23 mouse cellular contexts compared by ENCODE assay signal in the genomic region with DNA sequence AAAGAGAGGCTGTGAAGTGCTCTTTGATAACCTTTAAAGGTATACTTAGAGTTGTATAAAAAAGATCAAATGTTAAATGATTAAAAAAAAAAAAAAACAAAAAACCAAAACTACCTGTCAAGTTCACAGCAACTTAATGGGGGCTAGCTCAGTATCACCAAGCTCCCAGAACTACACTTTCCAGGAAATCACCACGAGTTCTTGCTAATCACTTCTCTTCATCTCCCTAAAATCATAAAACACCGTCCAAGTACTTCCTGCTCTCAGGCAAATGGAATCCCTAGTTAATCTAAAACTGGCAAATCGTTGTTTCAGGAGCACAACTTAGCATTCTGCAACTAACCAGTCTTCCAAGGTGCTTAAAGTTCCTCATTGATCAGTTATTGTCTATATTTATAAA. TPM values are rescaled to one million over a fixed set of nuclear protein-coding genes. Genes with fewer than 3 reads are reported as not detected.
A peak's percentile ranks its signal among the peaks of the same experiment; 100 is the strongest.
DNase-seq lines count a peak whose midpoint lies in the region; ATAC-seq and TF ChIP-seq lines count a peak whose summit lies in the region.
"Had no signal": no experiment of that assay in that cellular context is flagged by ENCODE, and none has a peak within 500 bp of the region (broad histone marks: within the 10 kb centered on the region; RNA-seq: fewer than 3 reads in every experiment).

No protein-coding gene starts in this region.

- DNase-seq in kidney, adult 2 months = peak; percentile 12
- no peak for DNase-seq in kidney, postnatal 25 days
- peak; percentile 39 for DNase-seq in lung, postnatal 0 days (ENCODE audit: low spot score)
- no peak for DNase-seq in lung, postnatal 36 days
- no peak for DNase-seq in urinary bladder, adult 2 months (ENCODE audit: low spot score)
- DNase-seq in embryo, embryonic 9.5 days (ENCODE audit: extremely low spot score) = no peak
- DNase-seq: adrenal gland, adult 8-10 months; adrenal gland, postnatal 36 days; B cell, adult 2 months; cerebellum, adult 18-20 months; cerebellum, adult 9-11 months; cerebellum, postnatal 36 days; gastrocnemius, adult 2 months; gastrocnemius, postnatal 25 days; heart, postnatal 4 days had no signal

- TF ChIP-seq POLR2A in kidney, adult 2 months (IDR thresholded peaks at IDR 0.05; ENCODE audit: low read depth, low read length) = no peak
- TF ChIP-seq POLR2A in bone marrow macrophage, adult 2 months (IDR thresholded peaks at IDR 0.05; ENCODE audit: borderline replicate concordance, low read depth, low read length) = no peak
- no peak for TF ChIP-seq POLR2A in small intestine, adult 2 months (IDR thresholded peaks at IDR 0.05; ENCODE audit: low read depth, low read length)

- TF ChIP-seq EP300 in lung, postnatal 0 days (IDR thresholded peaks at IDR 0.05) = no peak

- no peaks in the 10 kb centered on the region for H3K36me3 ChIP-seq in kidney, adult 2 months (ENCODE audit: control insufficient read depth, insufficient read depth, low read length)
- no peaks in the 10 kb centered on the region for H3K36me3 ChIP-seq in lung, postnatal 0 days (ENCODE audit: insufficient read depth, low read length)
- peaks cover 3% of the 10 kb centered on the region; the same call in 1 of the 2 replicates for H3K36me3 ChIP-seq in small intestine, adult 2 months (ENCODE audit: control insufficient read depth, insufficient read depth, low read length)

- no peak overlapping the region for H3K27ac ChIP-seq in kidney, adult 2 months (ENCODE audit: insufficient read depth, low read depth, low read length)
- H3K27ac ChIP-seq in lung, postnatal 0 days (ENCODE audit: low read length) = no peak overlapping the region
- H3K27ac ChIP-seq in bone marrow macrophage, adult 2 months (ENCODE audit: insufficient read depth, low read depth, low read length) = peak overlapping the region; percentile 26; the same call in 1 of the 2 replicates
- peak overlapping the region; percentile 87; the same call in 1 of the 2 replicates for H3K27ac ChIP-seq in small intestine, adult 2 months (ENCODE audit: insufficient read depth, low read depth, low read length)
- H3K27ac ChIP-seq: embryonic facial prominence, embryonic 10.5 days; gastrocnemius, adult 2 months; heart, embryonic 13.5 days; hindbrain, embryonic 12.5 days had no signal

- H3K9ac ChIP-seq in lung, postnatal 0 days (replicated peaks; ENCODE audit: low read depth) = no peak overlapping the region
- H3K9ac ChIP-seq: heart, embryonic 13.5 days; hindbrain, embryonic 12.5 days had no signal

- no peak for TF ChIP-seq CTCF in kidney, adult 2 months (conservative IDR thresholded peaks at IDR 0.05; ENCODE audit: insufficient read depth, insufficient read length, low read depth, low read length)
- no peak for TF ChIP-seq CTCF in lung, postnatal 0 days (IDR thresholded peaks at IDR 0.05)
- no peak for TF ChIP-seq CTCF in bone marrow macrophage, adult 2 months (IDR thresholded peaks at IDR 0.05; ENCODE audit: low read depth, low read length)
- TF ChIP-seq CTCF in small intestine, adult 2 months (IDR thresholded peaks at IDR 0.05; ENCODE audit: extremely low read depth, insufficient read length, insufficient replicate concordance, low read depth, low read length) = no peak

- ATAC-seq in lung, postnatal 0 days = no peak
- ATAC-seq: forebrain, embryonic 14.5 days; hindbrain, embryonic 16.5 days had no signal

- 11% methylated on average over 3 of the region's 3 CpGs for WGBS in kidney, adult 2 months
- 31% methylated on average over 3 of the region's 3 CpGs for WGBS in lung, postnatal 0 days
- 16% methylated on average over 3 of the region's 3 CpGs for WGBS in small intestine, adult 2 months

- H3K4me2 ChIP-seq in lung, postnatal 0 days (replicated peaks; ENCODE audit: low read depth, low read length) = no peak overlapping the region
- H3K4me2 ChIP-seq: heart, embryonic 13.5 days; hindbrain, embryonic 12.5 days had no signal

- H3K4me1 ChIP-seq in kidney, adult 2 months (ENCODE audit: control insufficient read depth, insufficient read depth, low read length) = peaks cover 5% of the 10 kb centered on the region; the same call in 1 of the 2 replicates
- H3K4me1 ChIP-seq in lung, postnatal 0 days (ENCODE audit: insufficient read depth, low read depth, low read length) = peaks cover 6% of the 10 kb centered on the region; the same call in 1 of the 2 replicates
- H3K4me1 ChIP-seq in bone marrow macrophage, adult 2 months (ENCODE audit: control insufficient read depth, insufficient read depth, low read length) = peaks cover 16% of the 10 kb centered on the region
- peaks cover 16% of the 10 kb centered on the region; the same call in 1 of the 2 replicates for H3K4me1 ChIP-seq in small intestine, adult 2 months (ENCODE audit: control insufficient read depth, insufficient read depth, insufficient read length, low read length)

- H3K4me3 ChIP-seq in kidney, adult 2 months (ENCODE audit: insufficient read depth, low read depth, low read length) = no peak overlapping the region
- H3K4me3 ChIP-seq in lung, postnatal 0 days (ENCODE audit: low read depth, low read length) = no peak overlapping the region
- H3K4me3 ChIP-seq in bone marrow macrophage, adult 2 months (ENCODE audit: insufficient read depth, low read length) = no peak overlapping the region
- no peak overlapping the region for H3K4me3 ChIP-seq in small intestine, adult 2 months (ENCODE audit: low read depth, low read length)
- H3K4me3 ChIP-seq: embryonic facial prominence, embryonic 10.5 days; gastrocnemius, adult 2 months; heart, embryonic 13.5 days; hindbrain, embryonic 12.5 days had no signal

- H3K27me3 ChIP-seq in kidney, adult 2 months (replicated peaks; ENCODE audit: control insufficient read depth, insufficient read depth, low read length) = no peaks in the 10 kb centered on the region
- no peaks in the 10 kb centered on the region for H3K27me3 ChIP-seq in lung, postnatal 0 days (replicated peaks; ENCODE audit: insufficient read depth, low read length)
- H3K27me3 ChIP-seq in small intestine, adult 2 months (ENCODE audit: control insufficient read depth, insufficient read depth, low read length) = no peaks in the 10 kb centered on the region
- H3K27me3 ChIP-seq: CH12.LX; heart, embryonic 13.5 days; hindbrain, embryonic 12.5 days had no signal

- H3K9me3 ChIP-seq in lung, postnatal 0 days (ENCODE audit: low read length) = no peaks in the 10 kb centered on the region
- H3K9me3 ChIP-seq: embryonic facial prominence, embryonic 10.5 days; heart, embryonic 13.5 days; hindbrain, embryonic 12.5 days had no signal

RNA-seq across cellular contexts. Expression of a gene that starts 3.1 kb away (rescaled TPM):
- polyA plus RNA-seq in kidney, adult 2 months (2012; rRNA removed) = 9.8 and 11.4 TPM in 2 replicates
- polyA plus RNA-seq in lung, postnatal 0 days (2015; fragmentation: Nextera tagmentation; extraction: Ambion mirVana) = 25.8 and 27.5 TPM in 2 replicates
- 42.1 and 47.2 TPM in 2 replicates for polyA plus RNA-seq in bone marrow macrophage, adult 2 months (2012; ENCODE audit: insufficient read depth, insufficient read length, missing spikeins)
- 10.8 and 17.2 TPM in 2 replicates for polyA plus RNA-seq in small intestine, adult 2 months (2012; rRNA removed)
- 12.5 and 16.1 TPM in 2 replicates for polyA plus RNA-seq in urinary bladder, adult 2 months (2012; rRNA removed)

RNA-seq across cellular contexts. Expression of a gene that starts 3.2 kb away (rescaled TPM):
- polyA plus RNA-seq in kidney, adult 2 months (2012; rRNA removed) = 10.1 and 10.7 TPM in 2 replicates
- polyA plus RNA-seq in lung, postnatal 0 days (2015; fragmentation: Nextera tagmentation; extraction: Ambion mirVana) = 14.6 and 16.1 TPM in 2 replicates
- polyA plus RNA-seq in bone marrow macrophage, adult 2 months (2012; ENCODE audit: insufficient read depth, insufficient read length, missing spikeins) = 23.9 and 24.3 TPM in 2 replicates
- 2.9 and 3.8 TPM in 2 replicates for polyA plus RNA-seq in small intestine, adult 2 months (2012; rRNA removed)
- polyA plus RNA-seq in urinary bladder, adult 2 months (2012; rRNA removed) = 13.7 and 14.8 TPM in 2 replicates

RNA-seq across cellular contexts. Expression of a gene that starts 53.7 kb away (rescaled TPM):
- polyA plus RNA-seq in kidney, adult 2 months (2012; rRNA removed) = 37.0 and 39.1 TPM in 2 replicates
- polyA plus RNA-seq in lung, postnatal 0 days (2015; fragmentation: Nextera tagmentation; extraction: Ambion mirVana) = 22.5 and 23.2 TPM in 2 replicates
- 19.1 and 24.6 TPM in 2 replicates for polyA plus RNA-seq in bone marrow macrophage, adult 2 months (2012; ENCODE audit: insufficient read depth, insufficient read length, missing spikeins)
- polyA plus RNA-seq in small intestine, adult 2 months (2012; rRNA removed) = 6.1 and 10.6 TPM in 2 replicates
- 38.4 and 46.4 TPM in 2 replicates for polyA plus RNA-seq in urinary bladder, adult 2 months (2012; rRNA removed)

Comparison
In these comparisons a context has a peak if more than half of its experiments do, and no peak if none do; other contexts are left out.
1. DNase-seq: peak in kidney, adult 2 months (single experiment) and lung, postnatal 0 days (single experiment); none in kidney, postnatal 25 days (0 of 2), lung, postnatal 36 days (single experiment), urinary bladder, adult 2 months (single experiment) and embryo, embryonic 9.5 days (single experiment).
2. H3K27ac ChIP-seq: peak in bone marrow macrophage, adult 2 months (single experiment) and small intestine, adult 2 months (single experiment); none in kidney, adult 2 months (single experiment) and lung, postnatal 0 days (single experiment).